Mouse (Mus musculus): ENCODE measurements around the gene Brdt.

- TF ChIP-seq CTCF (conservative IDR thresholded peaks at IDR 0.05; ENCODE audit: insufficient read depth, insufficient read length, low read depth, low read length) (no peak), POLR2A (IDR thresholded peaks at IDR 0.05; ENCODE audit: low read depth, low read length) (no peak)
Observed at GRCm38 (mm10) chr5:107288427-107289233, 42.3 kb upstream of the Brdt start.
